Mouse (Mus musculus): ENCODE results near the gene Vmn1r188. TPM values are rescaled to one million over a fixed set of nuclear protein-coding genes. Genes with fewer than 3 reads are reported as not detected.
"Not testable (repeated sequence)": the region's sequence is repeated elsewhere in the genome, so short reads cannot be mapped to it uniquely, and the experiment has no call there.

The Vmn1r188 gene
- total RNA-seq, 2 experiments from 2014 or later: not detected

DNA sequence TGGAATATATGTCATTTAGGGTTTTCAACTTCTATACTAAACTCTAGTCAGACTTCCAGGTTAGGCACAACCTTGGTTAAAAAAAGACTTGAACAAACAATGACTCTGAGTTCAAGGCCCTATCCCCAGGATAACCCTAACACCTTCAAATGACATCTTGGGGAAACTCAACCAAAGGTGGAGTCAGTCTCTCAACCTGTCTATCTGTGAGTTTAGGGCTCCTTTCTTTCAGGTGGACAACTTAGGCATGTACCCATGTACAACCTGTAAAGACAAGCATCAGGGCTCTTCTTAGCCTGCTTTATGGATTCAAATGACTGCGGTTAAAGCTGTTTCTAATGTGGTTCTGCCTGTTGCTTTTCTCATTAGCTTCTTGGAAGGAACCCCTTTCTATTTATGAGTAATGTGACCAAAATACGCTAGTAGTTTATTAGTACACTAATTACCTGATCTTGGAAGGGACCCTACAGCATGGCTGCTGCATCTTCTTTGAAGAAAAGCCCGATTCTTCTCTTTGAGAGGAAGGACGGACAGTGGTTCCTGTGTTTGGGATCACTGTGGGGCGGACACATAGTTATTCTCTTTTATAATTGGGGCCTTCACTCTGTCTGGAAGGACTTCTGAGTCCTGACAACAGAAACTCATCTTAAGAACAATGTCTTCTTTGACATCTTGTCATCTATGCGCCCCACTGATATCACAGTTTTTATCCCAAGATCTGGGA, 39.6 kb upstream of the Vmn1r188 start:
- intact Hi-C loops (cut with DNase I): loop anchor here (10.0 kb wide), 2 partner anchors 1650 to 1690 kb away; partner anchors contain the start of genes Hist1h1c, Hist1h1t and Hist1h4c
- no peak for DNase-seq (ENCODE audit: extremely low spot score in 1 of 2, low spot score in 2 of 2)

DNA sequence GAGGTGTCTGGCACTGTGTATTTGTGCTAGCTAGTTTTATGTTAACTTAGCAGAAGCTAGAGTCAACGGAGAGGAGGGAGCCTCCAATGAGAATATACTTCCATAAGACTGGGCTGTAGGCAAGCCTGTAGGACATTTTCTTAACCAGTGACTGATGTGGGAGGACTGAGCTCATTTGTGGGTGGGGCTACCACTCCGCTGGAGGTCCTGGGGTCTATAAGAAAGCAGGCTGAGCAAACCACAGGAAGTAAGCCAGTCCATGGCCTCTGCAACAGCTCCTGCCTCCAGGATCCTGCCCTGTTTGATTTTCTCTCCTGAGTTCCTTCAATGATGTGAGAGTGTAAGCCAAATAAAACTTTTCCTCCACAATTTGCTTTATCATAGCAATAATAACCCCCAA, 38.9 kb upstream of the Vmn1r188 start:
- no peak for DNase-seq (ENCODE audit: extremely low spot score in 1 of 2, low spot score in 2 of 2)
- intact Hi-C loops (cut with DNase I): loop anchor here (10.0 kb wide), 2 partner anchors 1649 to 1689 kb away; partner anchors contain the start of genes Hist1h1c, Hist1h1t and Hist1h4c

DNA sequence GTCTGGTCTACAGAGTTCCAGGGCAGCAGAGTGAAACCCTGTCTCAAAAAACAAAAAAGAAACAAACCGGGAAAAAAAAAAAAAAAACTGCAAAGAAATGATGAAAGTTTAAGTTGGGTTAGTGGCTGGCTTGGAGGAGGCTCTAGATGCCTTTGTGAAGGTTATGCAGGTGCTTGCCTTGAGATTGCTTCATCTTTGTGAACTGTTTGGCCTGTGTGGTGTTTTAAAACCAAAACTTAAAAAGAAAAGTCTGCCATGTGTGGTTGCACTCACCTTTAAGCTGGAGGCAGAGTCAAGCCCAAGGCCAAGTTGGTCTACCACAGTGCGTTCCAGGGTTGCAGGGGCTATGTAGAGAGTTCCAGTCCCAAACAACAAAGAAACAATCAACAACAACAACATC, 35.2 kb upstream of the Vmn1r188 start:
- no peak for DNase-seq (ENCODE audit: extremely low spot score in 1 of 2, low spot score in 2 of 2)
- intact Hi-C loops (cut with DNase I): loop anchor here (10.0 kb wide), 2 partner anchors 1646 to 1686 kb away; partner anchors contain the start of genes Hist1h1c, Hist1h1t and Hist1h4c

DNA sequence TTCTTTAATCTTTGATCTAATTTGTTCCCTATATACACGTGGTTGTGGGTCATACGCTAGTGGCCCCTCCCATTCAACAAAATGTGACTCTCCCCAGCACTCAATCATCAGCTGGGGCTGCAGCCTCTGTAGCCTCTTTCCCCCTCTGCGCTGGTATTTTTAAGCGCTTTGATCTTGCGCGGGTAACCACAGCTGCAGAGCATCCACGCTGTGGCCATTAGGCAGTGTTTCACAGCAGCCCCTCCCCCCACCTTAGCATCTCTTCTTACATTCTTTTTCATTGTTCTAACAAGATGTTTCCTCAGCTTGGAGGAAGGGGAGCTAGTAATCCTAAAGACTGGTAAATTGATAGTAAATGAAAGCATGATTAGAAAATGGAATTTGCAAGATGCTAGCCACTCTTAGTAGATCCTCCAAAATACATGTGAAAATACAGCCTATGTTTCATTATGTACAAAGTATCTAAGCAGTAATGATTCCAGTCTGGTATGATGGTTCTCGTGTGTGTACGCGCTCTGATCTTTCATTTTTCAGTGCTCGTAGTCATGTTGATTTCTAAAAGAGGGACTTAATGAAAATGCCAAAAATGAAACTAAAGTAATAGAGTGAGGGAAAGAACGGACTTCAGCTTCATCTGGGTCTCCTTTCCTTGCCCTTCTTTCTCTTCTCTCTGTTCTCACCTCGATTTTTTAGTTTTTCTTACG, 34.4 kb upstream of the Vmn1r188 start:
- peak; percentile 46 to 75 for DNase-seq (ENCODE audit: extremely low spot score in 1 of 2, low spot score in 2 of 2)
- intact Hi-C loops (cut with DNase I): loop anchor here (10.0 kb wide), 3 partner anchors 1225 to 1685 kb away; partner anchors contain the start of genes Hist1h1c, Hist1h1t and Hist1h4c

GRCm38 (mm10) chr13:22050591-22051522, 33.4 kb upstream of the Vmn1r188 start:
- DNase-seq (ENCODE audit: extremely low spot score in 1 of 2, low spot score in 2 of 2): peak; percentile 85 to 96
- intact Hi-C loops (cut with DNase I): loop anchor here (10.0 kb wide), 1 partner anchor 1224 kb away; no protein-coding TSS in a partner anchor

GRCm38 (mm10) chr13:22051523-22051859, 32.7 kb upstream of the Vmn1r188 start:
- intact Hi-C loops (cut with DNase I): loop anchor here (10.0 kb wide), 1 partner anchor 1223 kb away; no protein-coding TSS in a partner anchor
- no peak for DNase-seq (ENCODE audit: extremely low spot score in 1 of 2, low spot score in 2 of 2)

- DNase-seq (ENCODE audit: extremely low spot score in 1 of 2, low spot score in 2 of 2): no peak
- intact Hi-C loops (cut with DNase I): loop anchor here (10.0 kb wide), 1 partner anchor 1221 kb away; no protein-coding TSS in a partner anchor
Observed at GRCm38 (mm10) chr13:22053754-22054153, 30.5 kb upstream of the Vmn1r188 start.

- no peak for DNase-seq (ENCODE audit: extremely low spot score in 1 of 2, low spot score in 2 of 2)
- intact Hi-C loops (cut with DNase I): no loop called here
Observed at GRCm38 (mm10) chr13:22061422-22061821, 22.8 kb upstream of the Vmn1r188 start.

GRCm38 (mm10) chr13:22063468-22063867, 20.8 kb upstream of the Vmn1r188 start:
- DNase-seq (ENCODE audit: extremely low spot score in 1 of 2, low spot score in 2 of 2): no peak
- intact Hi-C loops (cut with DNase I): no loop called here

GRCm38 (mm10) chr13:22105724-22106123, 21.5 kb downstream of the Vmn1r188 start, which contains the start of gene Vmn1r189:
TSS of gene Vmn1r189 (minus strand) at chr13:22105824.
- DNase-seq (ENCODE audit: extremely low spot score in 1 of 2, low spot score in 2 of 2); intact Hi-C loops (cut with DNase I): not testable (repeated sequence)

DNA sequence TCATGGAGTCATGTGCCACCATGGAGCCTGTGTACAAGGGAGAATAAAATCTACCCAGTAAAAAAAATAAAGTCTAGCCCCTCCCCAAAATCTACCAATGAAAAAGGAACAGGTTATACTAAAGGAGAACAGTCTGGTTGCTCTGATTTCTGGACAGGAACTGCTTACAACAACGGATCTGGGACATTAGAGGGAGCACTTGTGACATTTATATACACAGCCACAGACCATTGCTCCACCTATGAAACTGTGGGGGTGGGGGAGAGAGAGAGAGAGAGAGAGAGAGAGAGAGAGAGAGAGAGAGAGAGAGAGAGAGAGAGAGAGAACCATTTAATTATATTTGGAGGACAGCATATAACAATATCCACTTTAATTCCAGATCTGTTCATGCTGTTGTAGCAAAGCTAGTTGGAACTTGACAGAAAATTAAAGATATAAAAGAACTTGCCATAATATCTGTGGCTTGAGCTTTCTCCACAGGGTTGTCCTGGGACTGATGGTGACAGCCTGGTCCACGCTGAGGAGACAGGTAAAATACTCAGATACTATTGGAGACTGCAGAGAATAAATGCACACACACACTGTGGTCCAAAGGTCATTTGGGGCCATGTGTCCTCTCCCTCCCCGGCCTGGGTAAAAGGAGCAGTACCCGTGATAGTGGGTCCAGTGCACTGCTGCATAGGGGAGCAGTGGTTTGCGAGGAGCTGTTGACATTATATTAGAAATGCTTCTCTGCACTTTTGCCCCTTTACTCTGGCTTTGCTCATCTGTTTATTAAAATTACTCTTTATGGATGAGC, 52.5 kb downstream of the Vmn1r188 start:
- intact Hi-C loops (cut with DNase I); DNase-seq (ENCODE audit: extremely low spot score in 1 of 2, low spot score in 2 of 2): not testable (repeated sequence)

Small RNAs within 50 kb of the gene (microRNA-seq; reads per million reads assigned to microRNA genes)
- gene Gm26300 (not detected), gene Gm44390 (not detected), gene Gm44486 (not detected)

Other genes starting within 250 kb of the Vmn1r188 start
- 1 to 10 TPM; 3.9 to 5.1 TPM for gene Zfp184, start 139.3 kb upstream of the Vmn1r188 start, total RNA-seq (2021)
- not detected for gene Pom121l2, start 103.2 kb upstream of the Vmn1r188 start, total RNA-seq (2021)
- gene Prss16, start 74.7 kb upstream of the Vmn1r188 start, total RNA-seq (2021): under 1 TPM in 1 of 2 experiments, not detected in 1; 0.55 TPM
- 10 to 100 TPM; 37.9 to 54.9 TPM for gene Hist1h2ah, start 48.9 kb upstream of the Vmn1r188 start, total RNA-seq (2021)
- gene Hist1h2bk, start 48.6 kb upstream of the Vmn1r188 start, total RNA-seq (2021): 10 to 100 TPM; 38.0 to 50.2 TPM
- gene Hist1h4i, start 43.1 kb upstream of the Vmn1r188 start, total RNA-seq (2021): 10 to 100 TPM; 45.9 to 47.6 TPM
- gene Hist1h2ag, start 41.5 kb upstream of the Vmn1r188 start, total RNA-seq (2021): 10 to 100 TPM; 26.2 to 28.0 TPM
- gene Hist1h2bj, start 41.2 kb upstream of the Vmn1r188 start, total RNA-seq (2021): 10 to 100 TPM; 21.4 to 25.6 TPM
- not detected for gene Vmn1r189, start 21.4 kb downstream of the Vmn1r188 start, total RNA-seq (2021)
- gene Vmn1r191, start 99.5 kb downstream of the Vmn1r188 start, total RNA-seq (2021): not detected
- not detected for gene Vmn1r192, start 106.7 kb downstream of the Vmn1r188 start, total RNA-seq (2021)
- not detected for gene Vmn1r193, start 138.7 kb downstream of the Vmn1r188 start, total RNA-seq (2021)
- gene Vmn1r194, start 159.8 kb downstream of the Vmn1r188 start, total RNA-seq (2021): not detected
- gene Vmn1r195, start 186.1 kb downstream of the Vmn1r188 start, total RNA-seq (2021): not detected
- gene Vmn1r196, start 205.5 kb downstream of the Vmn1r188 start, total RNA-seq (2021): not detected
- not detected for gene Vmn1r197, start 240.1 kb downstream of the Vmn1r188 start, total RNA-seq (2021)